Mouse (Mus musculus) CD8-positive naive resting alpha-beta T cell, adult 2 months (primary cell): Measurements from ENCODE around the gene Serpind1.
A peak's percentile ranks its signal among the peaks of the same experiment; 100 is the strongest.

Experiments
- DNase-seq, 2 experiments: peaks; one replicate each; pipeline ENCODE4 v3.0.0; 2022; ENCODE audit warnings: low read depth in 2 of 2, low spot score in 2 of 2

Serpind1 gene

DNA sequence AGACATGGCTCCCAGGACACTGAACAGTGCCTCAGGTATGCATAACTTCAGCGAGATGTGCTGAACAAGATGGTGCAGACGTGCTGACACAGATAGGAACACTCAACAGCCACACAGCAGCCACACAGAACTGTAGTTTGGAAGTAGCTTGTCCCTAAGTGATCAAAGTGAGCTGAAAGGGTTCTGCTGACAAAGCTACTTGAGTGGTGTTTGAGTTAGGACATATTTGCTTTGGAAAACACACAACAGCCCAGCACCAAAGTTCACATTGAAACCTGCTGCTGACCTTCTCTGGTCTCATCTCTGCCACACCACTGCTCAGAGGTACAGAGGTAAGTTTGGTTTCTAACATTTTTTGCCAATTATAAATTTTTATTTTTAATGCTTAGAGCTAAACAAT is at the start of gene Serpind1:
Serpind1 (plus strand) TSS at position 256 of the 400 bp plus-strand sequence.
- DNase-seq, result no peak

DNA sequence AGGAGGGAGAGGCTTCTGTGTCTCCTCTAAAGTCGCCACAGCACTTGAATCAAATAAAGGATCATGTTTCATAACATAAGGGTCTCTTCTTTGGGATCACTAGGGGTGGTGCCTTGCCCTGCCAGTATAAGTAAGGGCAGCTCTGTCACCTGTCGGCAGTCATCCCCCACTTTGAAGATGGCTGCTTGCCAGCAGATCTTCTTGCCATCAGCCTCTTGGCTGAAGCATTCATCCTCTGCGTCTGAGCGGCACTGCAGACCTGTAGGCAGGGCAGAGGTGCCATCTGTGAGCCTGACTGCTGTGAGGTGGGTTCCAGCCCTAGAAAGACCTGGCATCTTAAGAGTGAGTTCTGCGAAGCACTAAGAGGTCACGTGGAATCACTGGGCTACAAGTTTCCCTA is 48.0 kb upstream of the Serpind1 start:
- no peak for DNase-seq

GRCm38 (mm10) chr16:17287103-17287502 is 44.1 kb upstream of the Serpind1 start:
- DNase-seq, result no peak

DNA sequence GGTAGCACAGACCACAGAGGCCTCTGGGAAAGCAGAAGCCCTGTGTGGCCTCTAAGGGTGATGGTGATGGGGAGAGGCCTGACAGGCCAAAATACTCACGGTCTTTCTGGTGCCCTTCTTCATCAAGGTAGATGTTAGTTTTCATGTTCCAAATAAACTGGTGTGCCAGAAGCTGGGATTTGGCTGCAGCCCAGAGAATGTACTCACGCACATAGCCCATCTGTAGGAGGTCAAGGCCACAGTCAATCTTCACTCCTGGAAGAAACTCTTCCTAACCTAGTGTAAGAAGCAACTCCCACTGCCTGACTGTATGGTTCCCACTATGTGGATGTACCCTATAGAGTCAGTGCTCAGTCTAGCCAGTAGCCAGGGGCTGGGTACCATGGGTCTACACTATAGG is 40.2 kb upstream of the Serpind1 start:
- DNase-seq, result no peak

DNA sequence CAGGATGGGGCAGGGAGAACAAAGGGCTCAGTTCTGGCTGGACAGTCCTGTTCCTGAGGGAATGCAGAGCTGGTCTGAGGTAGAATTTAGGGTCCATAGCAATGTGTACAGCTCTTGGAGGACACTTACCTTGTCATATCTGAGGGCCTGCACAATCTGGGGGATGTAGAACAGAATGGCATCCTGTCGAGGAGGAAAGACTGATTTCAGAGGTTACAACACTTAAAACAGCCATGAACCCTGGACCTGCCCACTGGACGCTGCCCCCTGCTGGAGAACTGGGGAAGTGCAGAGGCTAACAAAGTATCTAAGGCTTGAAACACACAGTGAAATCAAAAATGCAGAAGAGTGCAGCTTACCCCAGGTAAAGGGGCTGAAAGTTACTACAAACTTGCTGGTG is 38.4 kb upstream of the Serpind1 start:
- DNase-seq, result peak; percentile 81 to 84

DNA sequence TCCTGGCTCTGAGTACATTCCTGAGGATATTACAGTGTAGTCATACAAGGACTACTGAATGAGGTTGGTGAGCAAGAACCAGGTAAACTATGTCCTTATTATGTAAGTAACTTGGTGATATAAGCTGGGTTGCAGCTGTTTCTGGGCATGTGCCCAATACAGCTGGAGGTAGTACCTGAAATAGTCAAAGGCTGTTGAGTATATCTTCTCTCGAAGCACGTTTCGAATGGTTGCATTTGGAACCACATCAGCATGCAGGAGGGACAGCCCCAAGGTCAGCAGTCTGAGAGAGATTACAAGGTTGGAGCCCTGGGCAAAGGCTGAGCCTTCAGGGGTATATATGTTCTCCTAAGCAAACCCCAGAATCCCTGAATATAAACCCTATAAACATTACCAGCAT is 30.4 kb upstream of the Serpind1 start:
- no peak for DNase-seq

GRCm38 (mm10) chr16:17303521-17304245 is 27.5 kb upstream of the Serpind1 start:
- no peak for DNase-seq

DNA sequence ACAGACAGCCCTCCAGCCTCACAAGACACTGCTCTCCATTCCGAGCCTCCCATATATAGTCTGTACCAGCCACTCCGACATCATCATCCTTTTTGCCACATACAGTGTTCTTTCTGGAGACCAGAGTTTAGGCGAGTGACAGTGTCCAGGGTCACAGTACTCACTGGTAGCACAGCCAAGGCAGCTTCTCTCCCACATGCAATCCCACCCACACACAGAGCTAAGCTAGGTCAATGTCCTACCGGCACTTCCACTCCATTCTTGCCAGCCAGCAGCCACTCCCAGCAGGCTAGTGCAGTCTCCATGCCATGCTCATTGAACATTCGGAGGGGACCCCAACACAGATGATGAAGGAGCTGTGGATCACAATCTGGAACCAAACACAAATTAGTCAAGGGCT is 23.7 kb upstream of the Serpind1 start:
- no peak for DNase-seq

DNA sequence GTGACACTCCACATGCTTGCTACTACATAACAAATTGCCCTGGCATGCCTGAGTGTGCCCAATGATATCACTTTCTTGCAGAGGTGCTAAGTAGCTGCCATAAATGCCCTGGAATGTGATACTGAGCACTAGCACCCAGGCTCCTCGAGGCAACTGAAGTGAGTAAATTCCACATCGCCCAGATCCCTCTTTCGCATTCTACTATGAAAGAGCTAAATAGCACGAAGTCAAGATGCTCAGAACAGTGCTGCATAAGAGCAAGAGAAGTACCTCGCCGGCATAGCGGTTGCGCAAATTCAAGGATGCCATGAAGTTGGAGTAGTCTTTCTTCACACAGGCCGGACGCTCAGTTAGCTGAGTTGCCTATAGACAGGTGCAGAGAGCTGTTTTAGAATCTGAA is 22.1 kb upstream of the Serpind1 start:
- no peak for DNase-seq

DNA sequence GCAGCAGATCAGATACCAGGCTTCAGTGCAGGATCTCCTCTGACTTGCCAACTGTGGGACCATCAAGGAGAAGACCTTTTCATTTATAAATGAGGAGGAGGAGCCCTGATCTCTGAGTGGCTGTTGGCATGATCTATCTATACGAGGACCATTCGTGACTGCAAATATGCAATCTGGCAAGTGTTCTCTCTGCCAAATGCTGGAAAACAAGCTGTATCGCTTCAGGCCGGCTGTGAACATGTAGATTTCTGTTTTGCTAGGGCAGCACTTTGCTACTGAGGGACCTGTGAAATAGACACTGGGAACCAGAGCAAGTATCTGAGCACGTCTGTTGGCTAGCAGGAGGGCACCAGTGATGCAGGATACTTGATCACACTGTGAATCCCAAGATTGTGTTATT is 18.6 kb upstream of the Serpind1 start:
- DNase-seq, result no peak

DNA sequence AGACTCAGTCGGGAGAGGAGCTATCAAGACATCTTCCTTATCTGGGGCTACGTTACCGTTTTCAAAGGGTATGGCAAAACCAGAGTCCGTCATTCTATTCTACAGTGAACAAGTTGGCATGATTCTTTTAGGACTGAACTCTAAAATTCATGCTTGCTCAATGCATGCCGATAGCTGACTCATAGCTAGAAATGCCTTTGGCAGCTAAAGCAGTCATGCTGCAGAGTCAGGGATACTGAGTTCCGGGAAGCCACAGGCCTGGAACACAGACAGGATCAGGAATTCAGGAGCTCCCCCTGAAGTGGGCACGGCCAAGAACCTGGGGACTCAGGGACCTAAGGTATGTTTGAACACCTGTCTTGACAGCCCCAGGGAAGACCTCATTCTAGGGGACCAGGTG is 14.6 kb upstream of the Serpind1 start:
- no peak for DNase-seq

GRCm38 (mm10) chr16:17321481-17321880 is 9.7 kb upstream of the Serpind1 start:
- no peak for DNase-seq

GRCm38 (mm10) chr16:17324745-17325144 is 6.4 kb upstream of the Serpind1 start:
- no peak for DNase-seq

GRCm38 (mm10) chr16:17326064-17326463 is 5.1 kb upstream of the Serpind1 start:
- DNase-seq, result no peak

DNA sequence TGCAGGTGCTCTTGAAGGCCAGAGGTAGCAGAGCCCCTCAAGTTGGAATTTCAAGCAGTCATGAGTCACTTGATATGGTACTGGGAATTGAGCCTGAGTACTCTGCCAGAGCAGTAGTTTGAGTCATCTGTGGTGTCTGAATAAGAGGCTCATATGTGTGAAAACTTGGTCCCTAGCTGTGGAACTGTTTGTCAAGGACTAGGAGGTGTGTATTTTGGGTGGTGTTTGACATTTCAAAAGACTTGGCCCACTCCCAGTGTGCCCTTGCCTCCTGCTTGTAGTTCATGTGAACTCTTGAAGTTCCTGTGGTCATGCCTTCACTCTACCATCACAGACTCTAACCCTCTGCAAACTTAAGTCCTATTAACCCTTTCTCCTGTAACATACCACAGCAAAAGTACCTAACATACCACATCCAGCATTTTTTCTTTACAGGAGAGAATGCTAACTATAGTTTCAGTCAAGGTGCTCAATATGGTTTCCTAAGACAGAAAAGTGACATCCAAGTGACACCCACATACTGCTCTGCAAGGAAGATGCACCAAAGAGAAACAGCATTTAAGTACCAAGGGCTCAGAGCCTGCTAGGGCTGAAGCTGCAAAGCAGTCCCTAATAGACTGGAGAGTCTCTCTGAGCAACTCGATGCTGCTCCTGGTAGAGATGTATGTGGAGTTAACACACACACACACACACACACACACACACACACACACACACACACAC is 1.2 kb upstream of the Serpind1 start:
- DNase-seq, result no peak

DNA sequence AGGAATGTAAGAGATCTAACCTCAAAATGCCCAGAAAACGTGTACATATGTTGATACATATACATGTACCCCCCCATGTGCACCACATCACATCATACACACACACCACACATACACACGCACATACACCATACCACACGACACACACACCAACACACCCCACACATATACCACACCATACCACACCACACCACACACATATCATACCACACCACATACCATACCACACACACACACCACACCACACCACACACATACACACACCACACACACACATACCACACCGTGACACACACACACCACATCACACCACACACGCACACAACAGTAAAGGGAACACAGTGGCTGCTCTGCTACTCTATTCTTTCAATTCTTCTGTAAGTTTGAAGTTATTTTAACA is 684 bp downstream of the Serpind1 start:
- no peak for DNase-seq

DNA sequence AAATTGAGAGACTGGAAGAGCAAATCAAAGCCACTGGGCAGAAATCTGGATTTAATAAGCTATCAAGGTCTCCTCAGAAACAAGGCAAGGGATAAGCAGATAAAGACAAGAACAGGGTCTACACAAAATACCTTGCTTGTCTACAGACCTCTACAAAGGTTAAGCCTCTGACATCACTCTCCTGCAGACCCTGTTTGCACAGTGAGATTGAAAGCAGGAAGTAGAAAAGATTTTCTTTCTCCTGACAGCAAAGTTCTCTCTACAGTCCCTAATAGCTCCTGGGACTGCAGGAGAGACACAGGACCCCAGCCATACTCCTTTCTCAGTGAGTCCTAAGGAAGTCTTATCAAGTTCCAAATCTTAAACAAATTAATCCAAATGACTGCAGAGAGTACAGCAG is 3.4 kb downstream of the Serpind1 start:
- DNase-seq, result no peak

DNA sequence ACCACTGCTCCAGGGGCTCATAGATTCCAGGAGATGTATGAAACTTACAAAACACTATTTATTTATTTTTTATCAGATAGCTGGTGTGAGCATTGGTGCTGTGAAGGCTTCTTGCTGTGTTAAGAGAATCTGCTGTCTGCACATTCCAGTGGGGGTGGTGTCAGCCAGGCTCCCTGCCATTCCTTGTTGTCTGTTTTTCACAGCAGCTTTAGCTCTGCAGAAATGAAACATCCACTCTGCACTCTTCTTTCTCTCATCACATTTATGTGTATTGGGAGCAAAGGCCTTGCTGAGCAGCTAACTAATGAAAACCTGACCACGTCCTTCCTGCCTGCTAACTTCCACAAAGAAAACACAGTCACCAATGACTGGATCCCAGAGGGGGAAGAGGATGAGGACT is 4.9 kb downstream of the Serpind1 start:
- no peak for DNase-seq

GRCm38 (mm10) chr16:17339701-17340100 is 8.5 kb downstream of the Serpind1 start:
- no peak for DNase-seq

GRCm38 (mm10) chr16:17340705-17341104 is 9.5 kb downstream of the Serpind1 start:
- no peak for DNase-seq

DNA sequence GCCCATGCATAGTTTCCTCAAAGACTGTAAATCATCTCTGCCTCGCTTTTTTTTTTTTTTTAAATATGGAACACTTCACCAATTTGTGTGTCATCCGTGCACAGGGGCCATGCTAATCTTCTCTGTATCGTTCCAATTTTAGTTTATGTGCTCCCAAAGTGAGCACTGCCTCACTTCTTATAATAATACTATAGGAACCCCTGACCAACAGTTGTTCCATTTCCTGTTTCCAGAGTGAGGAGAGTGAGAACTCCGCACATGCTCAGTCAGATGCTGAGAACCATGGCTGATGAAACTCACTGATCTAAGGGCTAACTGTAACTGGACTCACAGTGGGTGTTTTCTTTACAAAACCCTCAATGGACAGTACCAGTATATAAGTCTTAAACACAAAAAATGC is 10.7 kb downstream of the Serpind1 start:
- DNase-seq, result no peak

- DNase-seq, result no peak
Observed at GRCm38 (mm10) chr16:17345141-17345812, 14.1 kb downstream of the Serpind1 start.
